Mouse (Mus musculus) ES-Bruce4 (cell line): ENCODE results near the gene Olfr120. TPM values are rescaled to one million over a fixed set of nuclear protein-coding genes. Genes with fewer than 3 reads are reported as not detected.
"Not testable (repeated sequence)": the region's sequence is repeated elsewhere in the genome, so short reads cannot be mapped to it uniquely, and the experiment has no call there.

Source experiments
- H3K27ac ChIP-seq: 2 replicates; pipeline ENCODE4 v1.5.1; 2012; ENCODE audit warnings: low read length, inconsistent platforms; ENCODE audit not compliant: insufficient read depth
- H3K27me3 ChIP-seq: 2 replicates; pipeline ENCODE4 v1.6.1; 2012; ENCODE audit warnings: mild to moderate bottlenecking, low read length, inconsistent platforms; ENCODE audit not compliant: control insufficient read depth, poor library complexity, insufficient read depth, severe bottlenecking
- H3K36me3 ChIP-seq: 2 replicates; pipeline ENCODE4 v1.6.1; 2012; ENCODE audit warnings: inconsistent platforms, mild to moderate bottlenecking, low read length, moderate library complexity; ENCODE audit not compliant: control insufficient read depth, poor library complexity, insufficient read depth, severe bottlenecking
- H3K4me1 ChIP-seq: one replicate; pipeline ENCODE4 v1.8.1; 2011; ENCODE audit warnings: low read length; ENCODE audit not compliant: control insufficient read depth, insufficient read depth
- H3K4me3 ChIP-seq: 2 replicates; pipeline ENCODE4 v1.5.1; 2011; ENCODE audit warnings: low read depth, mild to moderate bottlenecking, low read length
- H3K9ac ChIP-seq: 2 replicates; pipeline ENCODE4 v1.6.1; 2012; ENCODE audit warnings: low read depth, mild to moderate bottlenecking, inconsistent platforms; ENCODE audit not compliant: poor library complexity, severe bottlenecking
- H3K9me3 ChIP-seq: replicated peaks from 2 replicates; pipeline ENCODE4 v1.6.1; 2012; ENCODE audit warnings: mild to moderate bottlenecking, low read length, inconsistent platforms; ENCODE audit not compliant: control insufficient read depth, poor library complexity, insufficient read depth, severe bottlenecking
- CTCF ChIP-seq: IDR thresholded peaks from one replicate; pipeline ENCODE4 v1.8.1; 2011; ENCODE audit warnings: low read depth, low read length
- EP300 ChIP-seq: IDR thresholded peaks from 2 replicates; pipeline ENCODE4 v1.6.1; 2011; ENCODE audit warnings: low read depth, low read length; ENCODE audit not compliant: insufficient read depth
- POLR2A ChIP-seq: IDR thresholded peaks from one replicate; pipeline ENCODE4 v1.8.1; 2011; ENCODE audit warnings: low read length; ENCODE audit not compliant: insufficient read depth
- polyA plus RNA-seq: library from polyadenylated mRNA; stranded (reverse); fragments of >200 nt; gene quantifications from 2 replicates; pipeline ENCODE4 v1.2.4, GENCODE M21; 2011; ENCODE audit warnings: low read depth; ENCODE audit not compliant: missing spikeins, insufficient read depth, insufficient read length

Gene Olfr120
- polyA plus RNA-seq, result not detected in 2 replicates

DNA sequence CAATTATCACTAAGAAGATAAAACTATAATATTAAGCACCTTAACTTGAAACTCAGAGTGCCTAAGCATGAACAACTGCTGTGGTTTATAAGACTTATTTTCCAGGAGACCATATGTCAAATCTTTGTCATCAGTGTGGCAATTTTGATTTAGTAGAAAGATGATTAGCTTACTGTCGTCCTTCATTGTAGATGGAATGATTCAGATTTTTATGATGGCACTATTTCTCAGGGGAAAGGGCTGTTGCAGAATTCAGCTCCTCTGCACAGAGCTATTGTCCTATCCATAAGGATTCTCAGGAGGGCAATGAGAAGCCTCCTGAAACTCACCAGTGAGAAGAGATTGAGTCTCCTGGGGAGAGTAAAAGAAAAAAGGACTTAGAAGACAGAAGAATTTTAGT, at the start of gene Olfr120:
Gene Olfr120 (plus strand): TSS at position 301 of the 400 bp plus-strand sequence.
- Histone ChIP-seq H3K9me3 (no peaks in the 10 kb centered on the region), H3K9ac (no peak within 1 kb of the TSS), H3K4me3 (no peak within 1 kb of the TSS), H3K36me3 (no peaks in the 10 kb centered on the region), H3K4me1 (no peaks in the 10 kb centered on the region), H3K27me3 (no peaks in the 10 kb centered on the region), H3K27ac (no peak within 1 kb of the TSS)
- TF ChIP-seq POLR2A (no peak), EP300 (no peak), CTCF (no peak)

GRCm38 (mm10) chr17:37696264-37696663, 25.3 kb upstream of the Olfr120 start, which contains the start of gene Olfr119:
TSS of gene Olfr119 (plus strand) at chr17:37696564.
- not testable (repeated sequence) for H3K9me3 ChIP-seq, H3K36me3 ChIP-seq, H3K27ac ChIP-seq, H3K9ac ChIP-seq, H3K4me3 ChIP-seq, H3K4me1 ChIP-seq, H3K27me3 ChIP-seq

DNA sequence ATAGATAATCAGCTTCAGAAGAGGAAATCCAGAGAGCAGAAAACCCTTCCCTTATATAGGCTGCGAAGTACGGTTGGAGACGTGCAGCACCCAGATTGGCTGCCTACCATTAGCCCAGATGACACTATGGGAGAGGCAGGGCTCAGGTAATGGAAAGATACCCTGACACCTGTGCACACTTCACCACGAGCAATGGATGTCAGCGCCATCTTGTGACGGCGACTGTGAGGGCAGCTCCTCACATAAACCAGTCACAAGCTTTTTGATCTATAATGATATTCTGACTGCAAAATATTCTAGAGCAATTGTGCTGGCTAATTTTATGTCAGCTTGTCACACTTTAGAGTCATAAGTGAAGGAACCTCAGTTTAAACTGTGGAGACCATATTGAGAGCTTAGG, 16.5 kb downstream of the Olfr120 start:
- no peaks in the 10 kb centered on the region for H3K9me3 ChIP-seq
- no peak overlapping the region for H3K4me3 ChIP-seq
- no peak overlapping the region for H3K27ac ChIP-seq
- H3K9ac ChIP-seq, result no peak overlapping the region
- no peaks in the 10 kb centered on the region for H3K36me3 ChIP-seq
- H3K4me1 ChIP-seq, result no peaks in the 10 kb centered on the region
- no peaks in the 10 kb centered on the region for H3K27me3 ChIP-seq
- TF ChIP-seq CTCF (peak; percentile 68), POLR2A (no peak), EP300 (no peak)

- H3K4me3 ChIP-seq, result no peak within 1 kb of the TSS
- no peaks in the 10 kb centered on the region for H3K4me1 ChIP-seq
- no peaks in the 10 kb centered on the region for H3K27me3 ChIP-seq
- H3K9me3 ChIP-seq, result no peaks in the 10 kb centered on the region
- no peaks in the 10 kb centered on the region for H3K36me3 ChIP-seq
- H3K27ac ChIP-seq, result no peak within 1 kb of the TSS
- TF ChIP-seq CTCF (no peak), POLR2A (no peak), EP300 (no peak)
- H3K9ac ChIP-seq, result no peak within 1 kb of the TSS
These were observed 46.7 kb downstream of the Olfr120 start, which contains the start of gene Olfr122 for GRCm38 (mm10) chr17:37768307-37768706. TSS of gene Olfr122 (plus strand) at chr17:37768607.

Other genes starting within 250 kb of the Olfr120 start
- 0.52 TPM in 1 of 2 replicates, not detected in the other for gene H2-M2, start 238.3 kb upstream of the Olfr120 start, polyA plus RNA-seq
- not detected in 2 replicates for gene Olfr110, start 229.3 kb upstream of the Olfr120 start, polyA plus RNA-seq
- not detected in 2 replicates for gene Olfr111, start 213.8 kb upstream of the Olfr120 start, polyA plus RNA-seq
- not detected in 2 replicates for gene Olfr112, start 152.4 kb upstream of the Olfr120 start, polyA plus RNA-seq
- gene Olfr113, start 144.1 kb upstream of the Olfr120 start, polyA plus RNA-seq, result not detected in 2 replicates
- gene Olfr114, start 129.1 kb upstream of the Olfr120 start, polyA plus RNA-seq, result not detected in 2 replicates
- not detected in 2 replicates for gene Olfr115, start 94.7 kb upstream of the Olfr120 start, polyA plus RNA-seq
- not detected in 2 replicates for gene Olfr116, start 94.6 kb upstream of the Olfr120 start, polyA plus RNA-seq
- not detected in 2 replicates for gene Olfr117, start 58.0 kb upstream of the Olfr120 start, polyA plus RNA-seq
- gene Olfr118, start 54.8 kb upstream of the Olfr120 start, polyA plus RNA-seq, result not detected in 2 replicates
- not detected in 2 replicates for gene Olfr119, start 25.2 kb upstream of the Olfr120 start, polyA plus RNA-seq
- not detected in 2 replicates for gene Olfr121, start 27.0 kb downstream of the Olfr120 start, polyA plus RNA-seq
- not detected in 2 replicates for gene Olfr122, start 46.8 kb downstream of the Olfr120 start, polyA plus RNA-seq
- gene Olfr123, start 71.7 kb downstream of the Olfr120 start, polyA plus RNA-seq, result not detected in 2 replicates
- not detected in 2 replicates for gene Olfr124, start 78.1 kb downstream of the Olfr120 start, polyA plus RNA-seq
- gene Olfr125, start 111.1 kb downstream of the Olfr120 start, polyA plus RNA-seq, result not detected in 2 replicates
- gene Olfr126, start 125.7 kb downstream of the Olfr120 start, polyA plus RNA-seq, result not detected in 2 replicates
- 0.46 and 0.50 TPM in 2 replicates for gene Olfr127, start 178.6 kb downstream of the Olfr120 start, polyA plus RNA-seq
- not detected in 2 replicates for gene Olfr128, start 198.7 kb downstream of the Olfr120 start, polyA plus RNA-seq
- not detected in 2 replicates for gene Olfr761, start 231.3 kb downstream of the Olfr120 start, polyA plus RNA-seq